Mouse (Mus musculus): ENCODE measurements around the gene Pafah1b2.

Pafah1b2 gene

GRCm38 (mm10) chr9:45941329-45941888 is 71.1 kb downstream of the Pafah1b2 start:
- Histone ChIP-seq H3K27me3 (ENCODE audit: insufficient read depth, low read length) (0 out of 2 replicates have a peak, but pooled peaks cover 12% of the 10 kb centered on the region), H3K36me3 (ENCODE audit: insufficient read depth, low read length) (peaks cover 69% of the 10 kb centered on the region), H3K9me3 (ENCODE audit: low read length) (no peaks in the 10 kb centered on the region), H3K4me3 (replicated peaks; ENCODE audit: low read length) (peak overlapping the region; percentile 62), H3K4me1 (replicated peaks; ENCODE audit: low read depth, low read length) (peaks cover 57% of the 10 kb centered on the region)
- TF ChIP-seq CTCF (conservative IDR thresholded peaks at IDR 0.05; ENCODE audit: low read length), result no peak
- TF ChIP-seq POU5F1 (IDR thresholded peaks at IDR 0.05; ENCODE audit: borderline replicate concordance, low read length), result no peak
- no peak for TF ChIP-seq NANOG (IDR thresholded peaks at IDR 0.05; ENCODE audit: borderline replicate concordance, low read length)

GRCm38 (mm10) chr9:45939794-45940193 is 72.7 kb downstream of the Pafah1b2 start:
- Histone ChIP-seq H3K36me3 (ENCODE audit: insufficient read depth, low read length) (peaks cover 54% of the 10 kb centered on the region), H3K4me1 (replicated peaks; ENCODE audit: low read depth, low read length) (peaks cover 53% of the 10 kb centered on the region), H3K9me3 (ENCODE audit: low read length) (no peaks in the 10 kb centered on the region), H3K4me3 (replicated peaks; ENCODE audit: low read length) (no peak overlapping the region), H3K27me3 (ENCODE audit: insufficient read depth, low read length) (peaks cover 26% of the 10 kb centered on the region)
- TF ChIP-seq POU5F1 (IDR thresholded peaks at IDR 0.05; ENCODE audit: borderline replicate concordance, low read length) (no peak), NANOG (IDR thresholded peaks at IDR 0.05; ENCODE audit: borderline replicate concordance, low read length) (no peak), CTCF (conservative IDR thresholded peaks at IDR 0.05; ENCODE audit: low read length) (no peak)

- TF ChIP-seq POU5F1 (IDR thresholded peaks at IDR 0.05; ENCODE audit: borderline replicate concordance, low read length) (no peak), NANOG (IDR thresholded peaks at IDR 0.05; ENCODE audit: borderline replicate concordance, low read length) (no peak), CTCF (conservative IDR thresholded peaks at IDR 0.05; ENCODE audit: low read length) (no peak)
- peaks cover 30% of the 10 kb centered on the region for H3K27me3 ChIP-seq (ENCODE audit: insufficient read depth, low read length)
- H3K36me3 ChIP-seq (ENCODE audit: insufficient read depth, low read length), result peaks cover 47% of the 10 kb centered on the region
- no peak overlapping the region for H3K4me3 ChIP-seq (replicated peaks; ENCODE audit: low read length)
- H3K9me3 ChIP-seq (ENCODE audit: low read length), result no peaks in the 10 kb centered on the region
- peaks cover 46% of the 10 kb centered on the region for H3K4me1 ChIP-seq (replicated peaks; ENCODE audit: low read depth, low read length)
Measured at GRCm38 (mm10) chr9:45938952-45939637, 73.4 kb downstream of the Pafah1b2 start.

- no peak overlapping the region for H3K4me3 ChIP-seq (replicated peaks; ENCODE audit: low read length)
- peaks cover 39% of the 10 kb centered on the region for H3K4me1 ChIP-seq (replicated peaks; ENCODE audit: low read depth, low read length)
- peaks cover 29% of the 10 kb centered on the region for H3K27me3 ChIP-seq (ENCODE audit: insufficient read depth, low read length)
- TF ChIP-seq POU5F1 (IDR thresholded peaks at IDR 0.05; ENCODE audit: borderline replicate concordance, low read length) (no peak), CTCF (conservative IDR thresholded peaks at IDR 0.05; ENCODE audit: low read length) (no peak), NANOG (IDR thresholded peaks at IDR 0.05; ENCODE audit: borderline replicate concordance, low read length) (no peak)
- H3K9me3 ChIP-seq (ENCODE audit: low read length), result no peaks in the 10 kb centered on the region
- H3K36me3 ChIP-seq (ENCODE audit: insufficient read depth, low read length), result peaks cover 39% of the 10 kb centered on the region
Measured at GRCm38 (mm10) chr9:45938088-45938487, 74.4 kb downstream of the Pafah1b2 start.

- H3K9me3 ChIP-seq (ENCODE audit: low read length), result no peaks in the 10 kb centered on the region
- TF ChIP-seq POU5F1 (IDR thresholded peaks at IDR 0.05; ENCODE audit: borderline replicate concordance, low read length) (no peak), CTCF (conservative IDR thresholded peaks at IDR 0.05; ENCODE audit: low read length) (peak; percentile 69), NANOG (IDR thresholded peaks at IDR 0.05; ENCODE audit: borderline replicate concordance, low read length) (no peak)
- H3K4me3 ChIP-seq (replicated peaks; ENCODE audit: low read length), result no peak overlapping the region
- peaks cover 20% of the 10 kb centered on the region for H3K27me3 ChIP-seq (ENCODE audit: insufficient read depth, low read length)
- peaks cover 28% of the 10 kb centered on the region for H3K36me3 ChIP-seq (ENCODE audit: insufficient read depth, low read length)
- peaks cover 27% of the 10 kb centered on the region for H3K4me1 ChIP-seq (replicated peaks; ENCODE audit: low read depth, low read length)
Measured at GRCm38 (mm10) chr9:45936883-45937282, 75.6 kb downstream of the Pafah1b2 start.

- Histone ChIP-seq H3K9me3 (ENCODE audit: low read length) (no peaks in the 10 kb centered on the region), H3K27me3 (ENCODE audit: insufficient read depth, low read length) (peaks cover 17% of the 10 kb centered on the region), H3K4me1 (replicated peaks; ENCODE audit: low read depth, low read length) (peaks cover 17% of the 10 kb centered on the region), H3K4me3 (replicated peaks; ENCODE audit: low read length) (peak within 1 kb of the TSS; percentile 70), H3K36me3 (ENCODE audit: insufficient read depth, low read length) (peaks cover 30% of the 10 kb centered on the region)
- TF ChIP-seq POU5F1 (IDR thresholded peaks at IDR 0.05; ENCODE audit: borderline replicate concordance, low read length) (no peak), CTCF (conservative IDR thresholded peaks at IDR 0.05; ENCODE audit: low read length) (no peak), NANOG (IDR thresholded peaks at IDR 0.05; ENCODE audit: borderline replicate concordance, low read length) (no peak)
Measured at GRCm38 (mm10) chr9:45935628-45936210, 76.8 kb downstream of the Pafah1b2 start, which contains the start of gene Tagln. Tagln (minus strand) TSS chr9:45936058.

GRCm38 (mm10) chr9:45932571-45933415 is 79.7 kb downstream of the Pafah1b2 start:
- Histone ChIP-seq H3K4me3 (replicated peaks; ENCODE audit: low read length) (no peak overlapping the region), H3K4me1 (replicated peaks; ENCODE audit: low read depth, low read length) (peaks cover 17% of the 10 kb centered on the region)

GRCm38 (mm10) chr9:45931958-45932357 is 80.5 kb downstream of the Pafah1b2 start:
- Histone ChIP-seq H3K27me3 (ENCODE audit: insufficient read depth, low read length) (peaks cover 17% of the 10 kb centered on the region), H3K4me1 (replicated peaks; ENCODE audit: low read depth, low read length) (peaks cover 19% of the 10 kb centered on the region), H3K9me3 (ENCODE audit: low read length) (no peaks in the 10 kb centered on the region), H3K4me3 (replicated peaks; ENCODE audit: low read length) (no peak overlapping the region), H3K36me3 (ENCODE audit: insufficient read depth, low read length) (peaks cover 44% of the 10 kb centered on the region)
- no peak for TF ChIP-seq NANOG (IDR thresholded peaks at IDR 0.05; ENCODE audit: borderline replicate concordance, low read length)
- TF ChIP-seq CTCF (conservative IDR thresholded peaks at IDR 0.05; ENCODE audit: low read length), result no peak
- TF ChIP-seq POU5F1 (IDR thresholded peaks at IDR 0.05; ENCODE audit: borderline replicate concordance, low read length), result no peak

More at GRCm38 (mm10) chr9:45932571-45933415, 79.7 kb downstream of the Pafah1b2 start:
- Histone ChIP-seq H3K9me3 (ENCODE audit: low read length) (no peaks in the 10 kb centered on the region), H3K36me3 (ENCODE audit: insufficient read depth, low read length) (peaks cover 35% of the 10 kb centered on the region), H3K27me3 (ENCODE audit: insufficient read depth, low read length) (peaks cover 17% of the 10 kb centered on the region)
- TF ChIP-seq CTCF (conservative IDR thresholded peaks at IDR 0.05; ENCODE audit: low read length), result no peak
- no peak for TF ChIP-seq POU5F1 (IDR thresholded peaks at IDR 0.05; ENCODE audit: borderline replicate concordance, low read length)
- TF ChIP-seq NANOG (IDR thresholded peaks at IDR 0.05; ENCODE audit: borderline replicate concordance, low read length), result no peak

All from E14TG2a.4 (cell line).